Mouse (Mus musculus) kidney, postnatal 4 days (tissue): Measurements from ENCODE around the gene Gnb1l.

Experiments
- DNase-seq, 2 experiments: peaks; one replicate each; pipeline ENCODE4 v3.0.0; 2021; ENCODE audit warnings: mixed read lengths in 2 of 2

Gene Gnb1l

DNA sequence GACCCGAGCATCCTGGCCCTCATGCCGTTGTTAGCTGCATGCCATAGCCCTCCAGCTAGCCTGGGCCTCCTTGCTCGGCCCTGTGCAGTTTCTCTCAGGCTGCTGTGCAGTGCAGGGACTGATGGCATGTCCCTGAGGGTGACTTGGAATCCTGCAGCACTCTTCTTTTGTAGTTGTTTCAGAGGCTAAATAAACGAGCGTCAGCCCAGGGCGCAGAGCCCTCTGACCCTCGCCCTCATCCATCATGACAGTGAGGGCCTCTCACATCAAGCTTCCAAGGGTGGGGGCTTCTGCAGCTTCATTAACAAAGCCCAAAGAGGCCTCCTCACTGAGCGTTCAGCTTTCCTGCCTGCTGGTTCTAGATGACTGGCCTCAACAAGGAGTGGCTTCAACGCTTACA, 53.1 kb downstream of the Gnb1l start:
- DNase-seq = peak; percentile 36 to 45

- peak in 1 of 2 experiments; percentile 17 for DNase-seq
Measured at GRCm38 (mm10) chr16:18552106-18552710, 53.7 kb downstream of the Gnb1l start.

GRCm38 (mm10) chr16:18554721-18555120, 56.2 kb downstream of the Gnb1l start:
- no peak for DNase-seq

DNA sequence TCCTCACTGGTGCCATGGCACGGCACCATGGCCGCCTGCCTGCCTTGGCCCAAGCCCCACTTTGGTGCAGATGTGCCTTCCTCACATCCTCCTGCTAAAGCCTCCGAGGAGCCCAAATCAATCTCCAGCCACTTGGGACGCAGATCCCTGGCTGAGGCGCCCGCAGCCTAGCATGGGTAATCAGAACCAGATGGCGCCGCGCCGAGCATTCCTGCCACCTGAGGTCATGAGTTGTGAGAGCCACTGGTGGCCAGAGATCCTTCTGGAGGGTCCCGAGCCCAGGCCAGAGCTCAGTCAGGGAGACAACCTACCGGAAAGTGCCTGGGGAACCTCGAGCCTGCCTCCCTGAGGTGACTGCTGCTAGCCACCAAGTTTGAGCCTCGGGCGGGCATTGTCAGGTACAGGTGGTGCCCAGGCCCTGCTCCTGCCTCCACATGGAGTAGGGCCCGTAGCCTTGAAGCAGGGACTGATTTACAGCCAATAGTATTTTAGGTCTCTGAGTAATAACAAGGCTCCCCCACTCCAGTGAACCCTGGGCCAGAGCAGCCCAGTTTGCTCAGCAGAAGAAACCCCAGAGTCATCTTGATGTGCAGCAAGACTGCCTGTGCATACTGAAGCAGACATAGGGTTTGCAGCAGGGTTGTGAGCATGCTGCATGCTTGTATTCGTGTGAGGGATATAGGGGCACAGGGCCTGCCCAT, 56.9 kb downstream of the Gnb1l start:
- peak; percentile 25 to 42 for DNase-seq

DNA sequence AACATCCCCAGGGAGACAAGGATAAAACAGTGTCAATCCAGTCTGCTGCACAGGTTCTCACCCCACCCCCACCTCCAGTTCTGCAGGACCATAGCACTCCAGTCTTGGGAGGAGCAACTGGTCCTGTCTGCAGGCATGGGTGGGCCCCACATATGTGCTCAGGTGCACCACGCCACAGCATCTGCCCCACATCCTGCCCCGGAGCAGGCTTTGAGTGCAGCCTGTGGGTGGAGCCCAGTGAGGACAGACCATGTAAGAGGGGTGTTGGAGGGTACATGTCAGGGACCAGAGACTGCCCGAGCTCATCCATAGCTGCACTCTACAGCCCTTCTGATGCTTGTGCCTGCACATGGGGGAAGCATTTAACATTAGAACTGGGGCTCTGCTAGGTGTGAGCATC, 57.9 kb downstream of the Gnb1l start:
- DNase-seq = no peak

DNA sequence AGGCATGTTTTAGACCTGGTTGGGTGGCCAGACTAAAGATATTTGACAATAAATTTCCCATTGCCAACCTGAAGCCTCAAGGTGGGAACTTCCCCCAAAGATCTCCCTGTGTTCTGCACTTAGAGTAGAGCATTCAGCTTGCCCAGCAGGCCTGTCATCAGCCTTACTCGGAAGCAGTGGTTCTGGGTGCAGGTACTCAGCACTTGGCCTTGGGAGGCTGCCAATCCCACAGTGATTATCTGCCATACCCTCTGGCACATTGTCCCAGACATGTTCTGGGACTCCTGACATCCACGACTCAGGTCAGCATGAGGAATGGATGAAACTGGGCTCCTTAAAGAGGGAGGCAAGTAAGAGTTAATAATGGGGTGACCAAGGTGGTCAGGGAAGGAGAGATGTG, 66.0 kb downstream of the Gnb1l start:
- no peak for DNase-seq

- no peak for DNase-seq
Measured at GRCm38 (mm10) chr16:18568599-18568998, 70.1 kb downstream of the Gnb1l start.

- DNase-seq = no peak
Measured at GRCm38 (mm10) chr16:18574196-18574595, 75.7 kb downstream of the Gnb1l start.

- DNase-seq = no peak
Measured at GRCm38 (mm10) chr16:18577071-18577470, 78.6 kb downstream of the Gnb1l start.

GRCm38 (mm10) chr16:18577599-18578160, 79.2 kb downstream of the Gnb1l start:
- DNase-seq = no peak

DNA sequence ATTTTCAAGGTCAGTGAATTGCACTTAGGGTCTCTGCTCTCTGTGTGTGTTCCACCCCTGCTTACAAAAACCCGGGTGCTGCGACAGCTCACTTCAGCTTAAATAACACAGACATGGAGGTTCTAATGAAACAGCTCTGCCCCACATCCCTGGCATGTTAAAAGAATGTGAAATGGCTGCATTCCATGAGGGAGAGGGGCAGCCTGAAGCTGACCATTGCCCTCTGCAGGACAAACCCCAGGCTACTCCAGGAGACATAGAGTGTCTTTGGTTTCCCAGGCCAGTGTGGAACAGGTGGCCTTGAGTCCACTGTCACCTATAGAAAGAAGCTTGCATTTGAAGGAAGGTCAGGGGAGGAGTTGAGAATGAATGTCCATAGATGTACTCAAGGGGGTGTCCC, 81.9 kb downstream of the Gnb1l start:
- DNase-seq = peak; percentile 33 to 45

GRCm38 (mm10) chr16:18581050-18581622, 82.6 kb downstream of the Gnb1l start:
- peak in 1 of 2 experiments; percentile 29 for DNase-seq

DNA sequence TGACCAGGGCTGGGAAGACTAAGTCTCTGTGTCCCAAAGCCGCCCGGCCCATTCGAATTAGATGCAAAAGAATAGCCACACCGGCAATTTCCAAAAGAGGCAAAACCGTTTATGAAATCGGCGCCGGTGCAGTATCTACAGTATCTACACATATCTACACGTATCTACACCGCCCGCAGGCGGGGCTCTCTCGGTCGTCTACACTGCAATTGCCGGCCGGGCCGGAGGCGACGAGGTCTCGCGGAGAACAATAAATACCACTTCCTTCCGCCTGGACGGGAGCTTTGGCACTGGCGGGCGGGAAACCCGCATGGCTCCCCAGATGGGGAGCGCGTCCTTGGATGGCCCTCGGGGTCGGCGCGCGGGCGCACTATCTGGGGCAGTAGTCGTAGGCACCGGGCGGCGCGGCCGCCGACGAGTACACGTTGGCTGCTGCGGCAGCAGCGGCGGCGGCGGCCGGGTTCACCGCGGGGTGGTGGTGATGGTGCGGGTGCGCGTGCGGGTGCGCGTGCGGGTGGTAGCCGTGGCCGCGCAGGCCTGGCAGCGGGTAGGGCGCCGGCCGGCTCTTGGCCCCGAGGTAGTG, 83.2 kb downstream of the Gnb1l start:
- peak; percentile 40 to 48 for DNase-seq

DNA sequence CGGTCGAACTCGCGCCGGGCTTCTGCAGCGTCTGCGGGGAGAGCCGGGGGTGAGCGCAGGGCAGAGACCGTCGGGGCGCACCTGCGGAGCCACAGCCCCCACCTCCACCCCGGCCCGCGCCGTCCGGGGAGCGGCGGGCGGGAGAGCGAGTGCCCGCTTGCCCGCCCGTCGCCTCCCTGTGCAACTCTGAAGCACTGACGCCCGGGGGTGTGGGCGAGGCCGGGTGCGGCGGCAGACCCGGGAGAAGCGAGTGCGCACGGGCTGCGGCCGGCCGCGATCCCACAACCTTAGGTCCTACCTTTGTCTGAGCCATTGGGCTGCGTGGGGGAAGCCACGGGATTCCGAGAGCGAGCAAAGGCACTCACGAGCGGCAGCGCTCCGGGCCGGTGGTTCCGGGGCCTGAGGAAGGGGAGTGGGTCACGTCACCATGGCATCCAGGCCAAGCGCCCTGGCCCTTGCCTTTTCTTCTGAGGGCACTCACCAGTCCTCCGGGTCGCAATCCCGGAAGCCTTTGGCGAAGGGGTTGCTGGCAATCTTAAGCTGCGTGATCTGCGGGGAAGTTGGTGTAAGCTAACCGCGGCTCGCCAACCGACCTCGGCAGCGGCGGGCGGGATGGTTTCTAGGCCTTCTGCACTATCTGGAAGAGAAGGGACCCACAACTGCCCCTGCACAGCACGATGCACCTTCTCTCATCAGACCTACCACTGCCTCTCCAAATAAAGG, 84.1 kb downstream of the Gnb1l start:
- DNase-seq = no peak

DNA sequence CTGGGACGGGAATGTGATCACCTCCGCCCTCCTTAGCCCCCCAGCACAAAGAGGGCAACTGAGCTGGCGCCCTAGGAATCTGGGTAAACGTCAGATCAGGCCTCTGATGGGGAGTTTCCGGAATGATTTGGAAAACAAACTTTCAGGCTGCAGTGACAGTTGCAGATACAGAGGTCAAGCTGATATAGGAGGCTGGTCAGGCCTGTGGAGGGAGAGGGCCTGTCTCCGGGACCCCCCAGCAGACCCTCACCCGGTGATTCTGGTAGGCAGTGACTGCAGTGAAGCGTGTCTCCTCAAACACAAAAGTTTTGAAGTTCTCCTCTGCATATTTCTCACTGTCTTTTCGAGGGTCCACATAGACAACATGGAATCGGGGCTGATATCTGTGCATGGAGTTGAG, 84.7 kb downstream of the Gnb1l start:
- no peak for DNase-seq

DNA sequence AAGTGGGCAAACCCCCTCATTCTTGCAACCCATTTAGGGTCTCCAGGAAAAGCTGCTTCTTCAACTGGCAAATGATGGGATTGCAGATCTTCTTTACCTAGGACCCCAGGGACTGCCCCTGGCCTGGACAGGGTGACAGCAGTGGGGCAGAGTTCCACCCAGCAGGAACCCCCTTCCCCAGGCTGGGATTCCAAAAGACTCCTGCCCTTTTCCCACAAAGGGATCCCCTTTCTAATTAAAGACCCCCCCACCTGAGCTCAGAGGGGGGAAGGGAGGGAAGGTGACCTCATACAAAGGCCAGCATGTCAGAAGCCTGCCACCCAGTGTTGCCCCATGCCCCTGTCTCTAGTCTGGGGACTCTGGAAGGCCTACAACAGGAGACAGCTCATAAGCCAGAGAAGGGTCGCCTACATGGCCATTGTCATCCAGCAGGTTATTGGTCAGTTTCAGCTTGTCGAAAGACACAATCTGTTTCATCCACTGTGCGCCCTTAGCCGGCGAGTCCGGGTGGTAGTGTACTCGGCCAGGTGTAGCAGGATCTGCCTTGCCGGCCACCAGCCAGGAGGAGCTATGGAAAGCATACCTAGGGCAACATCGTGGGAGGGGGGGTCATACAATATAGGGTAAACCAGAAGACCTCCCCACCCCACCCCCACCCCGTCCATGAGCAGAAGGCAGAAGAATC, 85.3 kb downstream of the Gnb1l start:
- no peak for DNase-seq

- no peak for DNase-seq
Measured at GRCm38 (mm10) chr16:18584901-18585510, 86.5 kb downstream of the Gnb1l start.

DNA sequence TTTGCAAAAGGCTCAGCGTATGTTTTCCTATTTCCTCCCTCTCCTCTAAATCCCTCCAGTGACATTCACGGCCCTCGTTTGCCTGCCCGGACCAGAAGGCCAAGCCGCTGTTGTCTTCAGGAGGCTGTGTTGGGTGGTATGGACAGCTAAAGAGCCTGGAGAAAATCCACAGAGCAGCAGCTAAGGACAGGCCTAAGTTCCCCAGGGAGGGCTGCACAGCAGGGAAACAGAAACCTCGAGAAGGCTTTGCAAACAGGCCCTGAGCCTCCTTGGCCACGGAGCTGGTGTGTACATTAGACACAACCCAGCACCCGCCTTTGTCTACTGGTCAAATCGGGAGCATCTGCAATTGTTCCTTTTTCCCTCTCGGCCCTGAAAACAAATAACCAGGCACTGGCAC, 87.2 kb downstream of the Gnb1l start:
- DNase-seq = peak in 1 of 2 experiments; percentile 26

- DNase-seq = peak; percentile 38 to 54
Measured at GRCm38 (mm10) chr16:18586076-18586905, 87.8 kb downstream of the Gnb1l start.

GRCm38 (mm10) chr16:18586906-18587546, 88.5 kb downstream of the Gnb1l start:
- DNase-seq = no peak
